Mouse (Mus musculus) hematopoietic multipotent progenitor cell, adult 10-12 weeks (in vitro differentiated cells): ENCODE data around the gene Slc22a17. TPM values are rescaled to one million over a fixed set of nuclear protein-coding genes. Genes with fewer than 3 reads are reported as not detected.

ENCODE experiments used
- polyA plus RNA-seq: library from polyadenylated mRNA; stranded (reverse); fragments of >175 nt; gene quantifications from 2 replicates; pipeline ENCODE4 v1.2.3, GENCODE M21; 2012; ENCODE audit warnings: low replicate concordance

The Slc22a17 gene
- 7.8 and 15.8 TPM in 2 replicates for polyA plus RNA-seq

GRCm38 (mm10) chr14:54912886-54913285 is at the start of gene Slc22a17:
Gene Slc22a17, minus strand, starts transcription at chr14:54913132.

DNA sequence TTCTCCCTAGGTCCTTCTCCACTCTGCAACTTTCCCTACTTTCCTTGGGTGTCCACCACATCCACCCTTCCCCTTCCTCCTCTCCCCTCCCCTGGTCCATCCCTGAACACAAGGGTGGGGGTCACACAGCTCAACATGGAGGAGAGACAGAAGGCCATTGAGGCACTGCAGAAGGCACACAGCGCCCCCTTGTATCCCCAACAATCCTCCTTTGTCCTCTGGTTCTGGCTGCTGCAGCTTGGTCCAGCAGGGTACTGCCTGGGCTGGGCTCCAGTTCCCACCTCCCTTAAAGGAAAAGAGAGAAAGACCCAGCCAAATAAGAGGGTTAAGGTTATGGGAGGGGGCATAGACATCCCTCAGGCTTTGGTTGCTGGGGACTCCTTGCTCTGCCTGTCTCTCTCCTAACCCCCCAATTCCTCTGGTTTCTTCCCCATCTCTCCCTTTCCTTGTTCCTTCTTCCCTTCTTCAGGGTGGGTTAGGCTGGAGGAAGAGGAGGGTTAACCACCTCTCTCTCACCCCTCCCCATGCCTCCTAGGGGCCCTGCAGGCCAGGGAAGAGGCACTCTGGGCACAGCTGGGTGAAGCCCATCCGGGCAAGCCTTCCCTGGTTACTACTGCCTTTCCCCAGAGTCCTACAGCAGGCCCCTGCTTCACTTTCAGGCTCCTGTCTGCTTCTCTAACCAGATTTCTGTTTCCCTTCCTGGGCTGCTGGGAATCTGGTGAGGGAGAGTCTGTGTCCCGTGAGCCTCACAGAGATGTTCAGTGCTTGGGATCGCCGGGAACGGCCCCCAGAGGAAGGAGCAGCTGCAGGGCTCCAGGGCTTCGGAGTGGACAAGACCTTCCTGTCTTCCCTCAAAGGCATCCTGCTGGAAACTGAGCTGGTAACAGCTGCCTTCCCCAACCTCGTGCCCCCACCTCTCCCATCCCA is 23.2 kb upstream of the Slc22a17 start, which contains the start of gene Cmtm5:
Gene Cmtm5 (plus strand): TSS at position 358 of the 927 bp plus-strand sequence.

GRCm38 (mm10) chr14:54932645-54933150 is 19.8 kb upstream of the Slc22a17 start, which contains the start of gene Il25:
Gene Il25, plus strand, starts transcription at chr14:54932695.

GRCm38 (mm10) chr14:54925349-54926342 is 12.7 kb upstream of the Slc22a17 start, which contains the start of gene Efs:
Gene Efs, minus strand, starts transcription at chr14:54926126.

GRCm38 (mm10) chr14:54892200-54892599 is 20.7 kb downstream of the Slc22a17 start, which contains the start of gene Pabpn1:
Gene Pabpn1, plus strand, starts transcription at chr14:54892500.

GRCm38 (mm10) chr14:54883154-54884021 is 29.5 kb downstream of the Slc22a17 start, which contains the start of the genes Bcl2l2 and Gm20521:
Gene Bcl2l2, plus strand, starts transcription at chr14:54883377.
Gene Gm20521, plus strand, starts transcription at chr14:54883441.

GRCm38 (mm10) chr14:54877048-54877715 is 35.8 kb downstream of the Slc22a17 start, which contains the start of gene Ppp1r3e:
Gene Ppp1r3e, minus strand, starts transcription at chr14:54877550.

DNA sequence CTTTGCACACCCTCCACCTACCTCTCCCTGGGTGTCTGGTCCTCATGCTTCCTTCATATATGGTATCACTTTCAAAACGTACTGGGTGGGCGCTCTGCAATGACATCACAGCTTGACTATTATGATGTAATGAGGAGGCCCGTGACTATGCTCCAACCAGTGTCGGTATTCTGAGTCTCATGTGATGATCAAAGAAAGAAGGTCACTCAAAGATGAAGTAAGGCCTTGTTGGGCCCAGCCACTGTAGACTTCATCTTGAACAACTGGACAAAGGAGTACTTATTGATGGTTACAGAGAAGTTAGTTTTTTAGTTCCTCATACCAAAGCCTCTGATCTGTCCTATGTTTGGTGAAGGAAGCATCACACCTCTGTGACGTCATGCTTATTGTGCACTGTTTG is 42.1 kb downstream of the Slc22a17 start, which contains the start of gene Homez:
Gene Homez (minus strand): TSS at position 101 of the 400 bp plus-strand sequence.

Other genes starting within 250 kb of the Slc22a17 start
- 29.2 and 79.7 TPM in 2 replicates for gene 1700123O20Rik, start 226.9 kb downstream of the Slc22a17 start, polyA plus RNA-seq
- gene Acin1, start 226.2 kb downstream of the Slc22a17 start, polyA plus RNA-seq = 401 and 647 TPM in 2 replicates
- gene Gm29776, start 214.3 kb downstream of the Slc22a17 start, polyA plus RNA-seq = not detected in 2 replicates
- 4.6 and 20.0 TPM in 2 replicates for gene Cebpe, start 201.0 kb downstream of the Slc22a17 start, polyA plus RNA-seq
- 12.8 and 14.2 TPM in 2 replicates for gene Slc7a8, start 131.2 kb downstream of the Slc22a17 start, polyA plus RNA-seq
- gene Rnf212b, start 99.0 kb downstream of the Slc22a17 start, polyA plus RNA-seq = not detected in 2 replicates
- gene Homez, start 42.2 kb downstream of the Slc22a17 start, polyA plus RNA-seq = 1.7 and 3.1 TPM in 2 replicates
- gene Ppp1r3e, start 35.6 kb downstream of the Slc22a17 start, polyA plus RNA-seq = 0.82 and 2.3 TPM in 2 replicates
- gene Bcl2l2, start 29.8 kb downstream of the Slc22a17 start, polyA plus RNA-seq = 24.0 and 71.9 TPM in 2 replicates
- 2.2 and 6.6 TPM in 2 replicates for gene Gm20521, start 29.7 kb downstream of the Slc22a17 start, polyA plus RNA-seq
- gene Pabpn1, start 20.6 kb downstream of the Slc22a17 start, polyA plus RNA-seq = 167 and 309 TPM in 2 replicates
- 0.06 TPM in 1 of 2 replicates, not detected in the other for gene Efs, start 13.0 kb upstream of the Slc22a17 start, polyA plus RNA-seq
- gene Il25, start 19.6 kb upstream of the Slc22a17 start, polyA plus RNA-seq = not detected in 2 replicates
- gene Cmtm5, start 23.1 kb upstream of the Slc22a17 start, polyA plus RNA-seq = not detected in 2 replicates
- not detected in 2 replicates for gene Myh6, start 53.8 kb upstream of the Slc22a17 start, polyA plus RNA-seq
- gene Gm17428, start 63.8 kb upstream of the Slc22a17 start, polyA plus RNA-seq = not detected in 2 replicates
- 0.16 TPM in 1 of 2 replicates, not detected in the other for gene Myh7, start 81.5 kb upstream of the Slc22a17 start, polyA plus RNA-seq
- gene Ngdn, start 102.3 kb upstream of the Slc22a17 start, polyA plus RNA-seq = 29.2 and 46.7 TPM in 2 replicates
- gene Zfhx2, start 179.2 kb upstream of the Slc22a17 start, polyA plus RNA-seq = 26.3 and 73.3 TPM in 2 replicates
- gene Thtpa, start 181.7 kb upstream of the Slc22a17 start, polyA plus RNA-seq = 2.9 and 3.8 TPM in 2 replicates
- 38.2 and 39.8 TPM in 2 replicates for gene Ap1g2, start 193.5 kb upstream of the Slc22a17 start, polyA plus RNA-seq
- 0.03 and 0.09 TPM in 2 replicates for gene Jph4, start 203.8 kb upstream of the Slc22a17 start, polyA plus RNA-seq